Mouse (Mus musculus) heart, embryonic 10.5 days (tissue): ENCODE data around the gene Strada. TPM values are rescaled to one million over a fixed set of nuclear protein-coding genes. Genes with fewer than 3 reads are reported as not detected.
"Not testable (repeated sequence)": the region's sequence is repeated elsewhere in the genome, so short reads cannot be mapped to it uniquely, and the experiment has no call there.

Source experiments
- DNase-seq: peaks from one replicate; pipeline ENCODE4 v3.0.0-alpha.2; 2017; ENCODE audit warnings: low spot score
- H3K27ac ChIP-seq: fragments of 300-500 bp; sonication (generic); 2 replicates; pipeline ENCODE4 v1.5.1; 2016; ENCODE audit warnings: mild to moderate bottlenecking
- H3K27me3 ChIP-seq: fragments of 300-500 bp; sonication (generic); 2 replicates; pipeline ENCODE4 v1.6.1; 2016; ENCODE audit warnings: mild to moderate bottlenecking; ENCODE audit not compliant: poor library complexity, insufficient read depth, severe bottlenecking
- H3K36me3 ChIP-seq: fragments of 300-500 bp; sonication (generic); 2 replicates; pipeline ENCODE4 v1.6.1; 2016; ENCODE audit warnings: mild to moderate bottlenecking, moderate library complexity
- H3K4me1 ChIP-seq: fragments of 300-500 bp; sonication (generic); 2 replicates; pipeline ENCODE4 v1.6.1; 2016; ENCODE audit warnings: mild to moderate bottlenecking
- H3K4me3 ChIP-seq: fragments of 300-500 bp; sonication (generic); 2 replicates; pipeline ENCODE4 v1.5.1; 2016; ENCODE audit warnings: mild to moderate bottlenecking, moderate library complexity
- H3K9me3 ChIP-seq: fragments of 300-500 bp; sonication (generic); 2 replicates; pipeline ENCODE4 v1.6.1; 2016; ENCODE audit warnings: mild to moderate bottlenecking, moderate library complexity
- WGBS: fragments of 180-500 bp; shearing (Covaris S2); methylation state at CpG from one replicate; pipeline ENCODE4 v1.1.7; 2016; 5-methylcytosine and 5-hydroxymethylcytosine counted together
- polyA plus RNA-seq: library from polyadenylated mRNA; unstranded; fragments of >200 nt; fragmentation: Nextera tagmentation; extraction: Ambion mirVana; gene quantifications from 2 replicates; pipeline ENCODE4 v1.2.1, GENCODE M21; 2016

Strada gene
- polyA plus RNA-seq, 1 experiment from 2014 or later = 27.4 TPM

DNA sequence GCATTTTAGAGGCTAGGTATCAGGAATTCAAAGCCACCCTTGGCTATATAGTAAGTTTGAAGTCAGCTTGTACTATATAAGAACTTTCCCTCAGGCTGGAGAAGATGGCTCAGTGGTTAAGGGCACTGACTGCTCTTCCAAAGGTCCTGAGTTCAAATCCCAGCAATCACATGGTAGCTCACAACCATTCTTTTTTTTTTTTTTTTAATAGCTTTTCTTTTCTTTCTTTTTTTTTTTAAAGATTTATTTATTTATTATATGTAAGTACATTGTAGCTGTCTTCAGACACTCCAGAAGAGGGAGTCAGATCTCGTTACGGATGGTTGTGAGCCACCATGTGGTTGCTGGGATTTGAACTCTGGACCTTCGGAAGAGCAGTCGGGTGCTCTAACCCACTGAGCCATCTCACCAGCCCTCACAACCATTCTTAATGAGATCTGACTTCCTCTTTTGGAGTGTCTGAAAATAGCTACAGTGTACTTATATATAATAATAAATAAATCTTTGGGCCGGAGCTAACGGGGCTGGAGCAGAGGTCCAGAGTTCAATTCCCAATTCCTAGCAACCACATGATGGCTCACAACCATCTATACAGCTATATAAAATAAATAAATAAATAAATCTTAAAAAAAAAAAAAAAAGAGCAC lies 75.1 kb downstream of the Strada start:
- not testable (repeated sequence) for H3K27ac ChIP-seq

DNA sequence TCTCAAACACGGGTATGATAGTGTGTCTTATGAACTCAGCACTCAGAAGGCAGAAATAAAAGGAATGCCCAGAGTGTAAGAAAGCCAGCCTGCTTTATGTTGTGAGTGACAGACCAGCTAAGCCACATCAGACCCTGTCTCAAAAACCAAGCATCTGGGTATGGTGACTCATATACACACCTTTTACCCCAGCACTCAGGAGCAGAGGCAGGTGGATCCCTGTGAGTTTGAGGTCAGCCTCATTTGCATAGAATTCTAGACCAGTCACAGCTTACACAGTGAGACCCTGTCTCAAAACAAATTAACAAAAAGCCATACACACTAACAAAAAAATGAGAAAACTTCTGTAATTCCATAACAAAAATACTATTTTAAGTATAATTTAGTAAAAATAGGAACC lies 76.1 kb downstream of the Strada start:
- peaks cover 59% of the 10 kb centered on the region for H3K36me3 ChIP-seq
- no peaks in the 10 kb centered on the region for H3K27me3 ChIP-seq
- H3K4me1 ChIP-seq = no peaks in the 10 kb centered on the region
- H3K4me3 ChIP-seq = no peak overlapping the region
- no peaks in the 10 kb centered on the region for H3K9me3 ChIP-seq
- WGBS = 81% methylated on average over 1 of the region's 1 CpGs
- no peak overlapping the region for H3K27ac ChIP-seq
- DNase-seq = no peak

More for the DNA sequence above, 75.1 kb downstream of the Strada start:
- DNase-seq, H3K4me3 ChIP-seq, H3K27me3 ChIP-seq, H3K4me1 ChIP-seq, H3K9me3 ChIP-seq: not testable (repeated sequence)
- 90% methylated on average over 6 of the region's 6 CpGs for WGBS
- H3K36me3 ChIP-seq = peaks cover 51% of the 10 kb centered on the region

DNA sequence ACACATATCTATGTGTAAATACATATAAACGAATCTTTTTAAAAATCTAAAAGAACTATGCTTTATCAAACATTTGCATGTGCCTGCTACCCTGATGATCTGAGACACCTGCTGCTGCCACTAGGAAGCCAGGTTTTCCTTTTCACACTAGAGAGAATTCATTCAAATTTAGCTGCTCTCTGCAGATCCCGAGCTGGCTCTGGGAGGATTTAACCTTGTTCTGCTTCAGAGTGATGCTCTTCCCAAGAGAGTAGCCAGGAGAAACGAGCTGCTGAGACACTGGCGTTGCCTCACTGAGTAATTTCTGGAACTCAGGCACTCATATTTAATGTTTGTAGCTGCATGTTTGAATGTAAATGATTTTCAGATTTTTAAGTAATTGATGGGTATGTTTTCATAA lies 77.2 kb downstream of the Strada start:
- no peak for DNase-seq
- H3K27me3 ChIP-seq = no peaks in the 10 kb centered on the region
- H3K9me3 ChIP-seq = no peaks in the 10 kb centered on the region
- H3K4me1 ChIP-seq = no peaks in the 10 kb centered on the region
- H3K36me3 ChIP-seq = peaks cover 62% of the 10 kb centered on the region
- H3K27ac ChIP-seq = no peak overlapping the region
- 74% methylated on average over 4 of the region's 4 CpGs for WGBS
- H3K4me3 ChIP-seq = no peak overlapping the region

DNA sequence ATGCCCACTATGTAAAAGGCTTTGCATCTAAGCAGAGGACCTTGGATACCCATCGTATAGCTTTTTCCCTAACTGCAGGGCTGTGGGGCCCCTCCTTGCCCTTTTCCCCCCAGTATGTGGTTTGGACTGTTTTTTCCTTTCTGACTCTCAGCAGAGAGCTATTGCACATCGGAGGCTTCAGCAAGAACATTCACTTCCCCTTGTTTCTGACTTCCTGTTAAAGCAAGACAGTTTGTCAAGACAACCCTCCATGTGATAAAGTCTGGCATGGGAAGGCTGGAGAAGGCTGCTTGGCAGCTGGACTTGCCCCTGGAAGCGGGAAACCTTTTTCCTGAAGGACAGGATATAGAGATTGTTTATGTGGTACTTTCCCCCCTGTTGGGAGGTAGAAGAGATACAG lies 79.2 kb downstream of the Strada start:
- no peaks in the 10 kb centered on the region for H3K4me1 ChIP-seq
- H3K27ac ChIP-seq = no peak overlapping the region
- H3K27me3 ChIP-seq = no peaks in the 10 kb centered on the region
- H3K9me3 ChIP-seq = no peaks in the 10 kb centered on the region
- peaks cover 67% of the 10 kb centered on the region for H3K36me3 ChIP-seq
- DNase-seq = no peak
- WGBS = 65% methylated on average over 3 of the region's 3 CpGs
- no peak overlapping the region for H3K4me3 ChIP-seq

DNA sequence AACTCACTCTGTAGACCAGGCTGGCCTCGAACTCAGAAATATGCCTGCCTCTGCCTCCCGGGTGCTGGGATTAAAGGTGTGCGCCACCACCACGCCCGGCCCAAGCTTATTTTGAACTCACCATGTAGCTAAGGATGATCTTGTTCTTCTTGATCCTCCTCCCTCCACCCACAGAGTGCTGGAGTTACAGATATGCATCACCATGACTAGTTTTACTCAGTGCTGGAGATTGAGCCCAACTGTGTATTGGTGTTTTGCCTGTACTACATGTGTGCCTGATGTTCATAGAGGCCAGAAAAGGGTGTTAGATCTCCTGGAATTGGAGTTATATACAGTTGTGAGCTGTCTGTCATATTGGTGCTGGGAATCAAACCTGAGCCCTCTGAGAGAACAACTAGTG lies 79.7 kb downstream of the Strada start:
- WGBS = 87% methylated on average over 5 of the region's 5 CpGs
- Histone ChIP-seq H3K27me3 (no peaks in the 10 kb centered on the region), H3K27ac (no peak overlapping the region), H3K4me3 (no peak overlapping the region), H3K4me1 (no peaks in the 10 kb centered on the region), H3K36me3 (peaks cover 72% of the 10 kb centered on the region), H3K9me3 (no peaks in the 10 kb centered on the region)
- DNase-seq = no peak

Other genes starting within 250 kb of the Strada start
- gene Cyb561, start 248.8 kb downstream of the Strada start, polyA plus RNA-seq = 4.1 and 4.6 TPM in 2 replicates
- 0.43 and 0.65 TPM in 2 replicates for gene Ace, start 234.2 kb downstream of the Strada start, polyA plus RNA-seq
- gene Ace3, start 207.5 kb downstream of the Strada start, polyA plus RNA-seq = not detected in 2 replicates
- gene Kcnh6, start 194.0 kb downstream of the Strada start, polyA plus RNA-seq = 0.43 and 0.72 TPM in 2 replicates
- gene Dcaf7, start 165.3 kb downstream of the Strada start, polyA plus RNA-seq = 60.4 and 69.6 TPM in 2 replicates
- gene Taco1, start 136.1 kb downstream of the Strada start, polyA plus RNA-seq = 11.5 and 11.6 TPM in 2 replicates
- 24.1 and 25.1 TPM in 2 replicates for gene Map3k3, start 117.6 kb downstream of the Strada start, polyA plus RNA-seq
- not detected in 2 replicates for gene Gm10840, start 41.3 kb downstream of the Strada start, polyA plus RNA-seq
- 172 and 261 TPM in 2 replicates for gene Limd2, start 41.3 kb downstream of the Strada start, polyA plus RNA-seq
- 85.0 and 91.2 TPM in 2 replicates for gene Ccdc47, start 14.2 kb upstream of the Strada start, polyA plus RNA-seq
- gene Ddx42, start 14.8 kb upstream of the Strada start, polyA plus RNA-seq = 63.7 and 70.3 TPM in 2 replicates
- gene Ftsj3, start 53.9 kb upstream of the Strada start, polyA plus RNA-seq = 55.9 and 71.1 TPM in 2 replicates
- gene Psmc5, start 54.0 kb upstream of the Strada start, polyA plus RNA-seq = 330 and 386 TPM in 2 replicates
- 20.9 and 36.2 TPM in 2 replicates for gene Smarcd2, start 70.8 kb upstream of the Strada start, polyA plus RNA-seq
- 0.18 and 0.40 TPM in 2 replicates for gene Tcam1, start 74.5 kb upstream of the Strada start, polyA plus RNA-seq
- not detected in 2 replicates for gene Gh, start 99.7 kb upstream of the Strada start, polyA plus RNA-seq
- gene Cd79b, start 112.6 kb upstream of the Strada start, polyA plus RNA-seq = 0.39 and 0.87 TPM in 2 replicates
- 0.20 and 0.44 TPM in 2 replicates for gene Scn4a, start 151.1 kb upstream of the Strada start, polyA plus RNA-seq
- 0.11 and 0.21 TPM in 2 replicates for gene Prr29, start 163.3 kb upstream of the Strada start, polyA plus RNA-seq
- gene Icam2, start 185.9 kb upstream of the Strada start, polyA plus RNA-seq = 58.8 and 69.1 TPM in 2 replicates